Mouse (Mus musculus) midbrain, embryonic 16.5 days (tissue): ENCODE results near the gene Wdr54. TPM values are rescaled to one million over a fixed set of nuclear protein-coding genes. Genes with fewer than 3 reads are reported as not detected.
A peak's percentile ranks its signal among the peaks of the same experiment; 100 is the strongest.

Experiments used
- ATAC-seq: fragments of 200-750 bp; cut with Nextera tagmentation; 2 replicates; pipeline ENCODE4 v1.8.0; 2017; ENCODE audit warnings: moderate TSS enrichment
- H3K27ac ChIP-seq: fragments of 300-500 bp; sonication (generic); 2 replicates; pipeline ENCODE4 v1.5.1; 2014; ENCODE audit warnings: mild to moderate bottlenecking, low read length, mixed read lengths
- H3K27me3 ChIP-seq: fragments of 300-500 bp; sonication (generic); 2 replicates; pipeline ENCODE4 v1.6.1; 2014; ENCODE audit warnings: low read depth, low read length, mixed read lengths; ENCODE audit not compliant: control insufficient read depth, insufficient read depth
- H3K36me3 ChIP-seq: fragments of 300-500 bp; sonication (generic); 2 replicates; pipeline ENCODE4 v1.6.1; 2014; ENCODE audit warnings: mild to moderate bottlenecking, low read length, moderate library complexity, mixed read lengths; ENCODE audit not compliant: control insufficient read depth, insufficient read depth
- H3K4me1 ChIP-seq: fragments of 300-500 bp; sonication (generic); 2 replicates; pipeline ENCODE4 v1.6.1; 2014; ENCODE audit warnings: mild to moderate bottlenecking, low read length, mixed read lengths; ENCODE audit not compliant: control insufficient read depth, insufficient read depth
- H3K4me2 ChIP-seq: fragments of 300-500 bp; sonication (generic); 2 replicates; pipeline ENCODE4 v1.6.1; 2014; ENCODE audit warnings: mild to moderate bottlenecking, low read length, mixed read lengths
- H3K4me3 ChIP-seq: fragments of 300-500 bp; sonication (generic); 2 replicates; pipeline ENCODE4 v1.5.1; 2014; ENCODE audit warnings: low read depth, mild to moderate bottlenecking, low read length, moderate library complexity, mixed read lengths
- H3K9ac ChIP-seq: fragments of 300-500 bp; sonication (generic); 2 replicates; pipeline ENCODE4 v1.6.1; 2014; ENCODE audit warnings: low read depth, low read length, mixed read lengths
- H3K9me3 ChIP-seq: fragments of 300-500 bp; sonication (generic); replicated peaks from 2 replicates; pipeline ENCODE4 v1.6.1; 2014; ENCODE audit warnings: mild to moderate bottlenecking, low read length, mixed read lengths; ENCODE audit not compliant: control insufficient read depth, poor library complexity, severe bottlenecking
- WGBS: fragments of 180-500 bp; shearing (Covaris S2); extraction: QIAGEN DNeasy Blood & Tissue Kit; methylation state at CpG from one replicate; pipeline ENCODE4 v1.1.7; 2014; 5-methylcytosine and 5-hydroxymethylcytosine counted together
- polyA plus RNA-seq: library from polyadenylated mRNA; unstranded; fragments of >200 nt; fragmentation: Nextera tagmentation; extraction: Ambion mirVana; gene quantifications from 2 replicates; pipeline ENCODE4 v1.2.1, GENCODE M21; 2015

The Wdr54 gene
- polyA plus RNA-seq = 20.1 and 22.9 TPM in 2 replicates

DNA sequence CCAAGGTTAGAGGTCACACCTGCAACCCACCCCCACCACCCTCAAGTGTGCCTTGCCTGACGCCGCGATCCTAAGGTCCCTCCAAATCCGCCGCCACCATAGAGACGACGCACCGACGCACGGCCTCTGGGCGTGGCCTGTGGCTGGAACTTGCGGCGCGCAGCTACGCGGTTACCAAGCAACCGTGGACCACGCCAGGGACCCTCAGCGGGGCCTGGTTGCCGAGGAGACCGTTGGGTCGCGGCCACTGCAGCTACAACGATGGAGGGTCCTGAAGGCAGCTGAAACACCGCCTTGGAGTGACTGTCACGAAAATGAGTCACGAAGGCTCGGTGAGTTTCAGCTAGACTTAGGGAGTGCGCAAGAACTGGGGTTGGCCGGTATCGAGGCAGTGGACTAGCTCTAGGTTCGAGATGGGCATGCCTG is at the start of gene Wdr54, which contains the start of gene 1700003E16Rik:
Gene Wdr54, minus strand, starts transcription at position 139 of the 426 bp plus-strand sequence.
Gene 1700003E16Rik, plus strand, starts transcription at position 146 of the 426 bp plus-strand sequence.
- peak; percentile 95 for ATAC-seq
- H3K9ac ChIP-seq = peak within 1 kb of the TSS; percentile 74
- peak within 1 kb of the TSS; percentile 55; the same call in 1 of the 2 replicates for H3K27ac ChIP-seq
- H3K4me3 ChIP-seq = peak within 1 kb of the TSS; percentile 48
- H3K27me3 ChIP-seq = peaks cover 13% of the 10 kb centered on the region
- H3K4me1 ChIP-seq = peaks cover 10% of the 10 kb centered on the region
- H3K4me2 ChIP-seq = peak within 1 kb of the TSS; percentile 87
- no peaks in the 10 kb centered on the region; the same call in 1 of the 2 replicates for H3K36me3 ChIP-seq
- WGBS = under 1% methylated on average over 32 of the region's 32 CpGs
- H3K9me3 ChIP-seq = no peaks in the 10 kb centered on the region

DNA sequence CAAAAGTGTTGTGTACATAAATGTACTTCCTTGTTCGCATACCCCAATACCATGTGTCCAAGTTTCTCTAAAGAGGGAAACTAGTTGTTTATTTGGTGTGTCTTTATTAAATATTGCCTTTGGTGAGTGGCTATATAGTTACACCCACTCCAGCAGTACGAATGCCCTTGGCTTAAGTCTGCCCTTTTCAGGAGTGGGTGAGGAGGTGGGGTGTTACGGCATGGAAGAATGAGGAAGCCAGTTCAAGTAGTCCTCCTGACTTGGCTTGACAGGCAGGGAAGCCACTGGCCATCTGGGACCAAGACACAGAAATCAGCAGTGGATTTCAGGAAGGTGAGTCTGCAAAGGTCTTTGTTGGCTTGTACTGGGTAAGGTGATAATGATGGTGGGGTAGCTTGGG is 49.7 kb upstream of the Wdr54 start:
- Histone ChIP-seq H3K9ac (no peak overlapping the region), H3K4me3 (no peak overlapping the region), H3K27me3 (no peaks in the 10 kb centered on the region), H3K27ac (no peak overlapping the region), H3K4me2 (no peak overlapping the region), H3K4me1 (no peaks in the 10 kb centered on the region), H3K36me3 (peaks cover 2% of the 10 kb centered on the region; the same call in 1 of the 2 replicates), H3K9me3 (no peaks in the 10 kb centered on the region)
- 95% methylated on average over 3 of the region's 3 CpGs for WGBS
- ATAC-seq = no peak

DNA sequence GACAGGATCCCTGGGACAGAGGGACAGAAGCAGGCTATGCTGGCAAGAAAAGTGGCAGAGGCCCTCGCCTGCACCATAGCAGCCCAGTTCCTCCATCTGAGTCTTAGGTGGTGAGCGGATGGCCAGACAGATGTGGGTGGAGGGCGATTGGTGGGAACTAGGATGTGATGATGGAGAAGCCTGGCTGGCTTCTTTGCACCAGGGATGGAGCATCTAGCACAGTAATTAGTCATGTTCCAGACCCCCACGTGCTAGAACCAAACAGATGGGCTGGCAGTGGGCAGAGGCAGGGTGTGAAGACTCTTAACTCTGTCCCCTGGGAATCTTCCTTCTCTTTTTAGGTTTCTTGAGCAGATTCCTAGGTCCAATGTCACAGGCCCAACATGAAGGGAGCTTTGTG is 47.1 kb upstream of the Wdr54 start:
- no peak for ATAC-seq

DNA sequence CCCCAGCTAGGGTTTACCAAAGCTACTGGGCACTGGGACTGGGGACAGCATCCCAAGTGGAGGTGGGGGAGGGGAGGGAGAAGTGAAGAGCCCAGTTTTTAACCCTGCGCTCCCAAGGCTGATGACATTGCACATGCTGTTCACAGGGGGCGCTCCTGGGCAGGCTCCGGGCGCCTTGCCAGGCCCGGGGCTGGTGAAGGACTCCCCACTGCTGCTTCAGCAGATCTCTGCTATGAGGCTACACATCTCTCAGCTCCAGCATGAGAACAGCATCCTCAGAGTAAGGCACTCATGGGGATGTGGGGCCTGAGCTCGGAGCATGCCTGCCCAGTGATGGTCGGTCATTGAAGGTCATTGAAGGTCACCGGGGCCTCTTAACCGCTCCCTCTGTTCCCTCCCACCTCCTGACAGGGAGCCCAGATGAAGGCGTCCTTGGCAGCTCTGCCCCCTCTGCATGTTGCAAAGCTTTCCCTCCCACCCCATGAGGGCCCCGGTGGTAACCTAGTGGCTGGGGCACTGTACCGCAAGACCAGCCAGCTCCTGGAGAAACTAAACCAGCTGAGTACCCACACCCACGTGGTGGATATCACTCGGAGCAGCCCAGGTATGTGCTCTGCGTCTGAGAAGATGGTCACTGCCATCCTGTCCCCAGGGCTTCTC is 41.3 kb upstream of the Wdr54 start:
- H3K4me3 ChIP-seq = no peak overlapping the region
- no peak overlapping the region for H3K27ac ChIP-seq
- H3K4me1 ChIP-seq = no peaks in the 10 kb centered on the region
- ATAC-seq = peak; percentile 29; the same call in 1 of the 2 replicates
- H3K4me2 ChIP-seq = no peak overlapping the region
- H3K9ac ChIP-seq = 0 out of 2 replicates have a peak overlapping the region, but pooled peaks have one; percentile 7
- peaks cover 68% of the 10 kb centered on the region for H3K36me3 ChIP-seq
- H3K9me3 ChIP-seq = no peaks in the 10 kb centered on the region
- 43% methylated on average over 15 of the region's 15 CpGs for WGBS
- no peaks in the 10 kb centered on the region for H3K27me3 ChIP-seq

More for the DNA sequence above, 47.1 kb upstream of the Wdr54 start:
- Histone ChIP-seq H3K4me2 (no peak overlapping the region), H3K9ac (no peak overlapping the region), H3K4me3 (no peak overlapping the region), H3K36me3 (peaks cover 17% of the 10 kb centered on the region), H3K9me3 (no peaks in the 10 kb centered on the region), H3K4me1 (no peaks in the 10 kb centered on the region), H3K27ac (no peak overlapping the region), H3K27me3 (no peaks in the 10 kb centered on the region)
- WGBS = 89% methylated on average over 4 of the region's 4 CpGs

DNA sequence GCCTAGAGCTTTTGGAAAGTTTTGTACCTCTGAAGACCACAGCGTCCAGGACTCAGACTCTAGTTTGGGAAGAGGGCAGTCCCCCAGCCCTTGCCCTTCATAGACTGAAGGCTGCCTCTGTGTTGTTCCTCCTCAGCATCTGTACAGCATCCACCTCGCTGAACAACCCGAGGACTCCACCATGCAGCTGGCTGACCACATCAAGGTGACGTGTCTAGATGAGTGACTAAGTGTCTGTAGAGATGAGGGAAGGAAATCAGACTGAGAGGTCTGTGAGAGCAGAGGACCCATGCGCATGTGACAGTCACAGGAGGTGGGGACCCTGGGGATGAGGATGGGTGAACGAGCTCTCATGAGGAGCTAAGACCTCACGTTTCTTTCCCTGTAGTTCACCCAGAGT is 37.4 kb upstream of the Wdr54 start:
- Histone ChIP-seq H3K4me2 (no peak overlapping the region), H3K36me3 (peaks cover 85% of the 10 kb centered on the region), H3K9me3 (no peaks in the 10 kb centered on the region), H3K27me3 (no peaks in the 10 kb centered on the region), H3K4me3 (no peak overlapping the region), H3K4me1 (no peaks in the 10 kb centered on the region), H3K9ac (no peak overlapping the region), H3K27ac (no peak overlapping the region)
- WGBS = 92% methylated on average over 7 of the region's 7 CpGs
- no peak for ATAC-seq

DNA sequence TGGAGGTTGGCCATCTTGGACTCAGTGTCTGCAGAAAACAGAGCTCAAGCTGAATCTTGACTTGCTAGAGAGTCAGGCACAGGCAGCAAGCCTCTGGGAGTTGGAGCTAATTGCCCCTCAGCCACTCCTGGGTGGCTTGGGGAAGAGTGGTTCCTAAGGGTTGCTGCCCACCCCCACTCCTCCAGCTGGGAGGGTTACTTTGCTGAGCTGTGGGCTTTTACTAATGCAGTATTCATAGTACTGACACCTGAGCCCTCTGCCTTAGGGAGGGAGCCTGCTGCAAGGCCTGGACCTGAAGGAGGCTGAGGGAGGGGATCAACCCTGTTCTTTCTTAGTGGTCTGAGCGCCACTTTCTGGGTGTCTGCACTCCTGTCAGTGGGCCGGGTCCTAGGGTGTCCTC is 30.7 kb upstream of the Wdr54 start:
- H3K27ac ChIP-seq = peak overlapping the region; percentile 91
- peaks cover 42% of the 10 kb centered on the region for H3K36me3 ChIP-seq
- H3K4me2 ChIP-seq = peak overlapping the region; percentile 75
- H3K9ac ChIP-seq = peak overlapping the region; percentile 91
- no peaks in the 10 kb centered on the region for H3K27me3 ChIP-seq
- WGBS = 61% methylated on average over 2 of the region's 2 CpGs
- H3K4me3 ChIP-seq = peak overlapping the region; percentile 53
- no peaks in the 10 kb centered on the region for H3K9me3 ChIP-seq
- peaks cover 25% of the 10 kb centered on the region for H3K4me1 ChIP-seq
- no peak for ATAC-seq

DNA sequence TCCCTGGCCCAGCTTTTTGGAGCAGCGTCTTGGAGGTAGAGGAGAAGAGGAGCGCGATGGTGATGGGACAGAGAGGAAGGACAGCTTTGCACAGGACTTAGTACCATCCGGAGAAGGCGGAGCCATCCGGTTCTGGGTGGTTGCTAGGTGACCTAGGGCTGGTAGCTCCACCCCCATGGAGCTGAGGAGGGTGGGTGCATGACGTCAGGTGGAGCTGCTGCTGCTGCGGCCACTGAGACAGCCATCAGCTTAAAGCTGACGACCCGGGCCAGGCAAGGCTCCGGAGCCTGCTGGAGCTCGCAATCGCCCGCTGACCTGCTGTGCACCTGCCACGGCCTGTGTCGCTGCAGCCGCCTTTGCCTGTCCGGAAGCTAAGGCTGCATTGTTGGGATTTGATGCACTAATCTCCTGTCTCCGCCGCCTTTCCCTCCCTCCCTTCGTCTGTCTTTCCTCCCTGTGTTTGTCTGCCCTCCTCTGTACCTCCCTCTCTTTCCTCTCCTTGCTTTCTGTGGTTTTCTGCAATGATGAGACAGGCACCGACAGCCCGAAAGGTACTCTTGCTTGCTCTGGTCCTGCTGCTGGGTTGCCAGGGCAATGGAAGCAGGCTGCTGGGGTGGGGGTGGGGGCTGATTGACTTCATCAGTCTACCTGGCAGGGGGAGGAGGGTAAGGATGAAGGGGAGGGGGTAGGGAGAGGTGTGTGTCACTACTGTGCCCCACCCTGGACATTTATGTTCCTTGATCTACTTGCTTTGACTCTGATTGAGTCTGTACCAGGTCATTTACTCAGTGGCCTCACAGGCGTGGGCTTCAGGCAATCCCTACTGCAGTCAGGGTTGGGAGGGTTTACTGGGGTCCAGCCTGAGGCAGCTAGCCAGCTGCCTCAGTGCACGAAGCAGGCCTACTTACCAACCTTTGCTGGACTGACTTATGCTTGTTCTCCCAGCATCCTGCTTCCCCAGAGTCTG is 30.0 kb upstream of the Wdr54 start:
- peak overlapping the region; percentile 91 for H3K9ac ChIP-seq
- H3K27ac ChIP-seq = peak overlapping the region; percentile 91
- no peaks in the 10 kb centered on the region for H3K9me3 ChIP-seq
- peak; percentile 95 for ATAC-seq
- 4% methylated on average over 25 of the region's 25 CpGs for WGBS
- H3K27me3 ChIP-seq = no peaks in the 10 kb centered on the region
- peaks cover 35% of the 10 kb centered on the region for H3K36me3 ChIP-seq
- peak overlapping the region; percentile 53 for H3K4me3 ChIP-seq
- peaks cover 25% of the 10 kb centered on the region for H3K4me1 ChIP-seq
- H3K4me2 ChIP-seq = peak overlapping the region; percentile 75

DNA sequence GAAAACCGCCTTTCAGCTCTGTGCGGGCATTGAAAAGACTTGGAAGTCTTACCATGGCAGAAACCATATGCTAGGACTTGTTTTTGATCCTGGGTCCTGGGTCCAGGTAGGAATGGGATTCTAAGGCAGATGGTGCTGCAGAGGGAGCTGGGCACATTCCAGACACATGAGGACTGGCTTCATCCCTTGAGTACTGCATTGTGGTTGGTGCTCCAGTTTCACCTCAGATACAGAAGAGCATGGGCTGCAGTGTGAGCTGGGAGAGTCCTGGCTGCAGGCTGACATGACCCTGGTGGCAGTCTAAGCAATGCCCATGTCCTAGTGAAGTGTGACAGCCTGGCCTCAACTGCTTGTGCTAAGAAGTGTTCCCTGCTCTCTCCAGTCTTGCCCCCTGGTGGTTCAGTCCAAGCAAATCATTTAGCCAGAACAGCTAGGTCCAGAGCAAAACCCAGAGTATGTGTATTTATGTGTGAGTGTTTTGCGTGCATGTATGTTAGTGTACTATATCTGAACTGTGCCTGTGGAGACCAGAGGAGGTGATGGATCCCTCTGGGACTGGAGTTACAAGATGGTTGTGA is 28.8 kb upstream of the Wdr54 start:
- ATAC-seq = no peak
- no peaks in the 10 kb centered on the region for H3K9me3 ChIP-seq
- H3K4me2 ChIP-seq = no peak overlapping the region
- H3K36me3 ChIP-seq = peaks cover 24% of the 10 kb centered on the region
- H3K4me1 ChIP-seq = peaks cover 37% of the 10 kb centered on the region
- H3K27me3 ChIP-seq = no peaks in the 10 kb centered on the region
- no peak overlapping the region for H3K4me3 ChIP-seq
- 95% methylated on average over 3 of the region's 3 CpGs for WGBS
- peak overlapping the region; percentile 91 for H3K27ac ChIP-seq
- no peak overlapping the region for H3K9ac ChIP-seq
